Mouse (Mus musculus) urinary bladder, postnatal 25 days (tissue): ENCODE measurements around the gene Rbp4.

Source experiments
- DNase-seq: peaks from one replicate; pipeline ENCODE4 v3.0.0; 2022; ENCODE audit warnings: low spot score

Gene Rbp4

DNA sequence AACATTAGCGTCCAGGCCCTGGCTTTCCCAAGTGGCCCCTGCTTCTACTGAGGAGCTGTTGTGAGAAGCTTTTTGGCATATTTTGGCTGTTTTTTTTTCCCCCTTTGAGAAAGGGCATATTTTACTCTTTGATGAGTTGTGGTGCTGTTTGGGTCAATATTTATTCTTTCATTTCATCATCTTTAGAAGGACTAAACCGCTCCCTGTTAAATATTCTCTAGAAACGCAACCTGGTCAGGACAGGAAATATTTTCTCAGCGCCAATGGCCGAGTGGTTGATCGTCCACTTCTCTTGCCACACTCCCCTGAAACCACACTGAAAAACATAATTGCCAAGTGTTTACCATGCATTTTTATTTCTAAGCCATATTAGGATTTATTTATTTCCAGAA, at the start of gene Rbp4:
Gene Rbp4 (minus strand): TSS at position 63 of the 392 bp plus-strand sequence.
- no peak for DNase-seq

DNA sequence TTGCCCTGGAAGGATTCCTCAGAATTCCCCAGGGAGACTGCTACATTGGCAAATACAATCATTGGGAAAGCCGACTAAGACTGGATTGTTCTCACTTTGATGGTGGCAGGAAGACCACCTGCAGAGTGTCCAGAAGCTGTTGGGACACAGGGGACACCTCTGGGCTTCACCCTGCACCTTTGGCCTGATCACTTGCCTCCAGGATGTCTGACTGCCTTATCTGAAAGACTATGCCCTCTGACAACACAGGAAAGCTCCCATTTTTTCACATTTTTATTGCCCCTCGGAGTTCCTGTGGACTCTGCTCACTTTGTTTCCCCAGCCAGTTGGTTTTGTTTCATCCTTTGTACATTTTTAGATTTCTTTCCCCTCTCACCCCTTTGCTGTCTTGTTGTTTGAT, 39.6 kb upstream of the Rbp4 start:
- DNase-seq: no peak

DNA sequence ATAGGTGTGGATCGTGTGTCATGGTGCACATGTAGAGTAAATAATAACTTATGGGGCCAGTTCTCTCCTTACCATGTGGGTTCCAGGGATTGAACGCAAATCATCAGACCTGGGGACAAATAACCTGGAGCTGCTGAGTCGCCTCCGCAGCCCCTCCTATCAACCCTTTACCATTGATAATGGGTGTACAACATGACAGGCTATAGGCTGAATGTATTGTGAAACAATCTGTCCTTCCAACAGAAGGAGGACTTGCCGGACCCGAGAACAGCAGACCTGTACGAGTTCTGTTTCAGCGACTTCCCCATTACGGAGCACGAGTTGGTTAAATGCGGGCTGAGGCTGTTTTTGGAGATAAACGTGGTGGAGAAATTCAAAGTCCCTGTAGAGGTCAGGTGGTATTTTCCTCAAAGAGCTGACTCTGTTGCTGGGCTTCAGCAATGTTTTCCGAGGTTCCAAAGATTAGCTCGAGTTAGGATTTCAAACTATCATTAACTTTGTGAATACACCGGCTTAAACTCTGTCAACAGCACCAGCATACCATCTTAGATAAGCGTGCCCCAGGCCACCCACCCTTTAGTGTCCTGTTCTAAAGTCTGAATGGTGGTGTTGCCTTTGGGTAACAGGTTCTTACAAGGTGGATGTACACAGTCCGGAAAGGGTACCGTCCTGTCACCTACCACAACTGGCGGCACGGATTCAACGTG, 36.7 kb upstream of the Rbp4 start:
- no peak for DNase-seq

DNA sequence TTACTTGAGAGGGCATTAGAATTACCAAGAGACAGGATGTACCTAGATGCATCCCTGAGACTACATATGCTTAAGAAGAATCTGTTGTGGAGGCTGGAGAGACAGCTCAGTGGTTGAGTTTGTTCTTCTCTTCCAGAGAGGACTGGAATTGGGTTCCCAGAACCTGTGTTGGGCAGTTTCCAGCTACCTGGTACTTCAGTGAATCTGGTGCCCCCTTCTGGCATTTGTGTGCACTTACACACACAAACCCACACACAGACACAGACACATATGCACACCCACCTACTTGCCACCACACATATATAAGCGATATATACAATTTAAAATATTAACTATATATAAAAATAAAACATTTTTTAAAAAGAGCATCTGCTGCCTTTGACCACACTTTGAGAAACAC, 31.2 kb upstream of the Rbp4 start:
- DNase-seq: no peak

GRCm38 (mm10) chr19:38143540-38144271, 18.6 kb upstream of the Rbp4 start:
- DNase-seq: no peak

- no peak for DNase-seq
These were observed 9.7 kb upstream of the Rbp4 start for GRCm38 (mm10) chr19:38134806-38135205.

DNA sequence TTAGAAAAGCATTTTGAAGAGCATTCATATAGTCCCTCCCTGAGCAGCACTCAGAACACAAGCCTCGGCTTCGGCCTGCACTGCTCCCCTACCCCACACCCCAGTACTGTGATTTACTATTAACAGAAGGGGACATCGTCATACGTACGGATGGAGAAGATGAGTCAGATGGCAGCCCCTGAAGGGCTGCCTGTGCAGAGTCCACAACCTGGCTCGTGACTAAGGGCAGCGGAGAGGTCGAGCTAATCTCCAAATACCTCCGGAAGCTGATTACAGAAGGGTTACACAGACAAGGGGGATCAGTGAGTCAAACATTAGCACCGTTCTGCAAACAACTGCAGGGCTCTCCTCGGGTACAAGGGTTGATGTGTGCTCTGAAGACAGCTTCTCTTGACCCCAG, 8.9 kb upstream of the Rbp4 start:
- DNase-seq: no peak

GRCm38 (mm10) chr19:38132481-38132880, 7.4 kb upstream of the Rbp4 start, which contains the start of gene Pde6c:
TSS of gene Pde6c (plus strand) at chr19:38132781.
- no peak for DNase-seq

- DNase-seq: no peak
These were observed 1.6 kb upstream of the Rbp4 start for GRCm38 (mm10) chr19:38126656-38127055.

- peak; percentile 40 for DNase-seq
These were observed 471 bp downstream of the Rbp4 start for GRCm38 (mm10) chr19:38124401-38125218.

DNA sequence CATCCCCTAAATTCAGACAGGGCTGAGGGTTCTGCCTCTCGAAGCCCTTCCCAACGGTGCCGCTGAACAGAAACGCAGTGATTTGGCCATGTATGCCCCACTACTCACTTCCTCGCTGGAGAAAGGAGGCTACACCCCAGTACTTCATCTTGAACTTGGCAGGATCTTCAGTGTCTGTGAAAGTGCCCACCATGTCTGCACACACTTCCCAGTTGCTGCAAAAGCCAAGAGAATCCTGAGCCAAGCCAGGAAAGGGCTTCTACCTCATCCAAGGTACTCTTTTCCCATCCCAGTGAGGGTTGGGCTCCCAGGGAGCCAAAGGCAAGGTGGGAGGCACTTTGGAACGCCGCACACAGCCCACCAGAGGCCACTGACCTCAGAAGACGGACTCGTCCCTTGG, 1.2 kb downstream of the Rbp4 start:
- no peak for DNase-seq

GRCm38 (mm10) chr19:38120123-38120760, 4.8 kb downstream of the Rbp4 start:
- no peak for DNase-seq

- no peak for DNase-seq
These were observed 10.1 kb downstream of the Rbp4 start for GRCm38 (mm10) chr19:38114834-38115491.

DNA sequence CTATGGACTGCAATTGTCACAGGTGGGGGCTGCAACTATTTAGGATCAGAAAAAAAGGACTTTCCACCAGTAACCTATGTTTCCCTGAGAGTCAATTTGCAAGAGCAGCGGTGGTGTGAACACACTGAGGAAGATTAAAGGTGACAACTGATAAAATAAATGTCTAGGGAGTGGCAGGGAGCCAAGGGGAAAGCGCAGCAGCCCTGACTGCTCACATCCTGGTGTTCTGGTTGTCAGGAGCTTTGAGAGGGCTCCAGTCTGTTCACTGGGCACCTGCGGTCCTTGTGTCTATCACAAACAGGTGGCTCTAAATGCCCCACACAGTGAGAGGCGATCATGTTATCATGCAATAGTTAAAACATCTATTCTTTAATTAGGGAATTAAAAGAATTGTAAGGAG, 12.5 kb downstream of the Rbp4 start:
- DNase-seq: no peak

DNA sequence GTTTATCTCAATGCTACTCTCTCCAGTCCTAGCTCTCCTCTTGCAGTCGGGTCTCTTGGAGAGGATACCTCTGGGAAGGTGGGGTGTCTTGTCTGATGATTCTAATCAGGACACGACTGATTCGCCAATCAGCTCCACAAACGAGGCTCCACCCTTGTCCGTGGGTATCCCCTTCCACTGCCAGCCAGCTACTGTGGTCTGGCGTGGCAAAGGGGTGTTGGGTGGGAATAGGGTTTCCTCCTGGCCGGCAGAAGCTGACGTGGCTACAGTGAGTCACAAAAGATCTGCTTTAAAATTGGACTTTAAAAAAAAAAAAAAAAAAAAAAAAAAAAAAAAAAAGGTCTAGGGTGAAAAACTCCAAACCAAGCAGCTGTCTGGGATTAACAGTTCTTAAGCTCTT, 14.0 kb downstream of the Rbp4 start:
- no peak for DNase-seq

DNA sequence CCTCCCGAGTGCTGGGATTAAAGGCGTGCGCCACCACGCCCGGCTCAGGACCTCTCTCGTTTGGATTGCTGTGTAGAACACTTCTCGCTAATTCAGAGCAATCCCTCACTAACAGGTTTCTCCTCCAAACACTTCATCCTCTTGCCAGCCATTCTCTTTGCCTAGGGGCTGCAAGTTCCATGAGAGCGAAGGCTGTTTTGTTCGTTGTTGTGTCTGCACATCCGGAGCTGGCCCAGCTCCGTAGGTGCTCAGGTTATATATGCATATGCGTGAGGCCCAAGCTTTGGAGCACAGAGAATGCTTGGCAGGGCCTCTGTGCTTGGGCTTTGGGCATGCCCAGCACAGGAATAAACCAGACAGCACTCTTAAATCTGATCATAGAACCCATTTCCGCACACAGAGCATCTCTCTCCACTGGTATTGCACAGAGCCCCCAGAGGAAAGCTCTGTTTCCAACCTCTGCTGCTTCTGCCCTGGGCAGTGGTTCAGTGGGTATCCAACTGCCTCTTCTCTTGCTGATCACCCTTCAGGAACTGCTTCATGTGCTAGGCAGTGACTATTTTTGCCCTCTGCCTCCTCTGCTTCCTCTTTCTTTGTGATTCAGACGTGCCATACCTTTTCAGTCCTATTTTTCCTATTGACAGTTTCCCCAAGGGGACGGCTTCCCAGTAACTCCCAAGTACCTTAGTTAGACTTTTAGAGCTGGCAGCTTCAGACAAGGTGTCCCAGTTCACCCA, 15.4 kb downstream of the Rbp4 start:
- no peak for DNase-seq

DNA sequence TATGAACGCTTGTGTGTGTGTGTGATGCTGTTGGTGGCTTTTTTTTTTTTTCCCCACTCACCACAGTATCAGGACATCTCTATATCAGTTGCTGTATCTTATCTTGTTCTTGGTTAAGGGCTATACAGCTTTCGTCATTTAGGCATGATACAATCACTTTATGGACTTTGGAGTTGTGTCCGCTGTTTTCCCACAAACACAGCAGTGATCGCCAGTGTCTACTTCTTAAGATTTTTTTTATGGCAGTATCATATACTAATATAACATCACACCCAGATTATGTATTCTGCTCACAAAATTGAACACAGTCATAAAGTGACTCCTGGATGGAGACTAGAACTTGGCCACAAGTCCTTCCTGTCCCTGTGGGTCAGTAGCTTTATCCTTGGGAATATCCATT, 17.2 kb downstream of the Rbp4 start:
- DNase-seq: no peak

- DNase-seq: peak; percentile 41
These were observed 28.0 kb downstream of the Rbp4 start, which contains the start of gene Ffar4 for GRCm38 (mm10) chr19:38096858-38097758. TSS of gene Ffar4 (plus strand) at chr19:38097071.

DNA sequence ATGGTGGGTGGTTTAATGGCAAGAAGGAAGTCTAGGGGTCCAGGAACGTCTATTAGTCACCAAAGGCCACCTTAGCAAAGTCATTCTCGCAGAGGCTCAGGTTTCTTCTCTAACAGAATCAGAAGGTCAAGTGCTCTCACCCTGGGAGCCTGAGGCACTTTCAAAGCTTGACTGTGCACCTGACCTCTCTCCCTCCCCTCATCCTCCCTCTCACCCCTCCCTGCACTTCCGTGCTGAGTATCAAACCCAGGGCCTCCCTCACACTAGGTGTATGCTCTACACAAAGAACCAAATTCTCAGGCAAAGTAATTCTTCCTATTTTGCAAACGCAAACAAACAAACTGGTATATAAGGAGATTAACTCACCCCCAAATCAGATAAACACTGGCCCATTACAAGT, 28.9 kb downstream of the Rbp4 start:
- DNase-seq: no peak

- DNase-seq: no peak
These were observed 33.5 kb downstream of the Rbp4 start for GRCm38 (mm10) chr19:38091512-38091985.
